Mouse (Mus musculus): ENCODE data around the gene Mss51. TPM values are rescaled to one million over a fixed set of nuclear protein-coding genes. Genes with fewer than 3 reads are reported as not detected.
A peak's percentile ranks its signal among the peaks of the same experiment; 100 is the strongest.

Gene Mss51
- total and polyA plus RNA-seq, 2 experiments = 0.10 to 0.18 TPM

GRCm38 (mm10) chr14:20481211-20481610 lies 15.5 kb downstream of the Mss51 start:
- Histone ChIP-seq H3K27me3 (ENCODE audit: control insufficient read depth, insufficient read depth, low read length) (no peaks in the 10 kb centered on the region), H3K4me1 (ENCODE audit: control insufficient read depth, insufficient read depth, low read length) (peaks cover 10% of the 10 kb centered on the region), H3K79me2 (ENCODE audit: control insufficient read depth, insufficient read depth, low read length) (peaks cover 7% of the 10 kb centered on the region; the same call in 1 of the 2 replicates), H3K27ac (replicated peaks; ENCODE audit: insufficient read depth, low read depth, low read length) (no peak overlapping the region), H3K4me3 (ENCODE audit: insufficient read depth, low read depth, low read length) (no peak overlapping the region), H3K36me3 (ENCODE audit: control insufficient read depth, insufficient read depth, low read length) (peaks cover under 1% of the 10 kb centered on the region), H3K9ac (ENCODE audit: low read depth, low read length) (no peak overlapping the region)
- no peak for TF ChIP-seq POLR2A (IDR thresholded peaks at IDR 0.05; ENCODE audit: extremely low read depth, insufficient read depth, low read length)
- TF ChIP-seq CTCF (IDR thresholded peaks at IDR 0.05; ENCODE audit: low read depth, low read length) = no peak
- DNase-seq (ENCODE audit: extremely low read depth, low read depth, low spot score) = no peak
- WGBS = 52% methylated on average over 5 of the region's 5 CpGs

GRCm38 (mm10) chr14:20480195-20480579 lies 16.5 kb downstream of the Mss51 start:
- TF ChIP-seq CTCF (IDR thresholded peaks at IDR 0.05; ENCODE audit: low read depth, low read length) (no peak), POLR2A (IDR thresholded peaks at IDR 0.05; ENCODE audit: extremely low read depth, insufficient read depth, low read length) (no peak)
- DNase-seq (ENCODE audit: extremely low read depth, low read depth, low spot score) = no peak
- WGBS = 91% methylated on average over 1 of the region's 1 CpGs
- Histone ChIP-seq H3K79me2 (ENCODE audit: control insufficient read depth, insufficient read depth, low read length) (peaks cover 9% of the 10 kb centered on the region; the same call in 1 of the 2 replicates), H3K36me3 (ENCODE audit: control insufficient read depth, insufficient read depth, low read length) (peaks cover 3% of the 10 kb centered on the region), H3K27ac (replicated peaks; ENCODE audit: insufficient read depth, low read depth, low read length) (0 out of 2 replicates have a peak overlapping the region, but pooled peaks have one; percentile 17), H3K27me3 (ENCODE audit: control insufficient read depth, insufficient read depth, low read length) (no peaks in the 10 kb centered on the region), H3K4me1 (ENCODE audit: control insufficient read depth, insufficient read depth, low read length) (peaks cover 12% of the 10 kb centered on the region), H3K9ac (ENCODE audit: low read depth, low read length) (no peak overlapping the region; the same call in 1 of the 2 replicates), H3K4me3 (ENCODE audit: insufficient read depth, low read depth, low read length) (peak overlapping the region; percentile 87; the same call in 1 of the 2 replicates)

DNA sequence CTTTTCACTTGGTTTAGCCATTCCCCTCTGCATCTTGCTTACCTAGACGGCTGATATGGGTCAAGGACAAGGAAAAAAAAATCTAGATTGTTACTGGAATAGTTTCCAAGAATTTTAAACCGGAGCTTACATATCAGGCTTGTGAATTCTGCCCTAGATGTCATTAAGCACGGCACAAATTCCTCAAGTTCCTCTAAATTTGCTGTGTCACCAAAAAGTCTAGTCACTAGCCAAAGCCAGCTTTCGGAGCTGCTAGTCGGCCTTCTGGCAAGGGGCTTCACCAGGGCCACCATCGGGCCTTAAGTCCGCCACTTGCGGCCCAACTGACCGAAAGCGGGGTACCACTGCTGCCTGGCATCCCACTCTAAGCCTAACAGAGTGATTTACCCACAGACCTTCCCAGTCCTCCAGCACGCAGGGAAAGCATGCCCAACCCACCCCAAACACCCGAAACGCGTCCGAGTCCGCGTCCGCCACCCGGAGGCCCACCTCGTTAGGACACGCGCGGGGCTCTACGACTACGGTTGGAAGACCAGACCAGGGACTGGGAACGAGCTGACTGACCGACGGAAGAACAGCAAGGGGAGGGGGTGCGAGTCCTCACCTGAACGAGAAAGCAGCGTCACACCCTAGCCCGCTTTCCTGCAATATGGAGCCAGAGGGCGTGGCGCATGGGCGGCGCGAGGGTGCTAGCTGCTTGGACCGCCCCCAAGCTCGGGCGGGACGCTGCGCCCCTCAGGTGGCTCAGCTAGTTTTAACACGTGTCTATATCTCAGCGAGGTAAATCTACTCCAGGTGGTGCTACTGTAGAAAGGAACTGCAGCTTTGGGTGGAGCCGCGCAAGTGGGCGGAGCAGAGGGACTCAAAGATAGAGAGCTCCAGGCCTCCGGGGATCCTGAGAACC lies 17.2 kb downstream of the Mss51 start, which contains the start of gene Anxa7:
Anxa7 (minus strand) TSS at position 843 of the 904 bp plus-strand sequence.
- Histone ChIP-seq H3K36me3 (ENCODE audit: control insufficient read depth, insufficient read depth, low read length) (peaks cover 3% of the 10 kb centered on the region), H3K79me2 (ENCODE audit: control insufficient read depth, insufficient read depth, low read length) (peaks cover 9% of the 10 kb centered on the region; the same call in 1 of the 2 replicates), H3K27me3 (ENCODE audit: control insufficient read depth, insufficient read depth, low read length) (no peaks in the 10 kb centered on the region), H3K27ac (replicated peaks; ENCODE audit: insufficient read depth, low read depth, low read length) (peak within 1 kb of the TSS; percentile 81), H3K4me3 (ENCODE audit: insufficient read depth, low read depth, low read length) (peak within 1 kb of the TSS; percentile 87), H3K9ac (ENCODE audit: low read depth, low read length) (peak within 1 kb of the TSS; percentile 89), H3K4me1 (ENCODE audit: control insufficient read depth, insufficient read depth, low read length) (peaks cover 12% of the 10 kb centered on the region)
- WGBS = under 1% methylated on average over 48 of the region's 48 CpGs
- peak; percentile 79 for DNase-seq (ENCODE audit: extremely low read depth, low read depth, low spot score)
- TF ChIP-seq POLR2A (IDR thresholded peaks at IDR 0.05; ENCODE audit: extremely low read depth, insufficient read depth, low read length) (peak; percentile 71), CTCF (IDR thresholded peaks at IDR 0.05; ENCODE audit: low read depth, low read length) (no peak)

GRCm38 (mm10) chr14:20478801-20479200 lies 17.9 kb downstream of the Mss51 start:
- H3K36me3 ChIP-seq (ENCODE audit: control insufficient read depth, insufficient read depth, low read length) = peaks cover 3% of the 10 kb centered on the region
- no peak for TF ChIP-seq CTCF (IDR thresholded peaks at IDR 0.05; ENCODE audit: low read depth, low read length)
- no peak for TF ChIP-seq POLR2A (IDR thresholded peaks at IDR 0.05; ENCODE audit: extremely low read depth, insufficient read depth, low read length)
- peak overlapping the region; percentile 81 for H3K27ac ChIP-seq (replicated peaks; ENCODE audit: insufficient read depth, low read depth, low read length)
- H3K79me2 ChIP-seq (ENCODE audit: control insufficient read depth, insufficient read depth, low read length) = peaks cover 9% of the 10 kb centered on the region; the same call in 1 of the 2 replicates
- H3K9ac ChIP-seq (ENCODE audit: low read depth, low read length) = peak overlapping the region; percentile 69
- peak; percentile 80 for DNase-seq (ENCODE audit: extremely low read depth, low read depth, low spot score)
- peak overlapping the region; percentile 87 for H3K4me3 ChIP-seq (ENCODE audit: insufficient read depth, low read depth, low read length)
- 1% methylated on average over 7 of the region's 7 CpGs for WGBS
- peaks cover 12% of the 10 kb centered on the region for H3K4me1 ChIP-seq (ENCODE audit: control insufficient read depth, insufficient read depth, low read length)
- H3K27me3 ChIP-seq (ENCODE audit: control insufficient read depth, insufficient read depth, low read length) = no peaks in the 10 kb centered on the region

DNA sequence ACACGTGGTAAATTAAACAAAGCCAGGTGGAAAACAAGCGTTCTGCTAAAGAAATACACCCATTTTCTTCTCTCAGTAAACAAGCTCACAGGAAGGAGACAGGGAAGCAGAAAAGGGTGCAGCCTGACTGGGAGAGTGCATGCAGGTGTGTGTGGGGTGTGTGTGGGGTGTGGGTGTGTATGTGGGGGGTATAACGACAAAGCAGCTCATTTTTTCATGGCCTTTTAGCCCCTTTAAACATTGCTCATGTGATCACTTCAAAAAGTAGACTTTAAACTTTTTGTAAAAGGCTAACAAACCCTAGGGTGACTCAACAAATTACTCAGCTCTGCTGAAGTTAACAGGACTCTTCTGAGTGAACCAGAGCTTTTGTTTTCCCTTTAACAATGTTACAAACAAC lies 18.3 kb downstream of the Mss51 start:
- Histone ChIP-seq H3K9ac (ENCODE audit: low read depth, low read length) (no peak overlapping the region), H3K36me3 (ENCODE audit: control insufficient read depth, insufficient read depth, low read length) (peaks cover 3% of the 10 kb centered on the region), H3K27me3 (ENCODE audit: control insufficient read depth, insufficient read depth, low read length) (no peaks in the 10 kb centered on the region), H3K79me2 (ENCODE audit: control insufficient read depth, insufficient read depth, low read length) (peaks cover 12% of the 10 kb centered on the region; the same call in 1 of the 2 replicates), H3K4me3 (ENCODE audit: insufficient read depth, low read depth, low read length) (peak overlapping the region; percentile 87; the same call in 1 of the 2 replicates), H3K4me1 (ENCODE audit: control insufficient read depth, insufficient read depth, low read length) (peaks cover 12% of the 10 kb centered on the region), H3K27ac (replicated peaks; ENCODE audit: insufficient read depth, low read depth, low read length) (peak overlapping the region; percentile 14)
- TF ChIP-seq POLR2A (IDR thresholded peaks at IDR 0.05; ENCODE audit: extremely low read depth, insufficient read depth, low read length) = no peak
- no peak for TF ChIP-seq CTCF (IDR thresholded peaks at IDR 0.05; ENCODE audit: low read depth, low read length)
- 9% methylated on average over 3 of the region's 3 CpGs for WGBS
- no peak for DNase-seq (ENCODE audit: extremely low read depth, low read depth, low spot score)
